Comparison of ENCODE assay signal across 8 mouse cellular contexts in genomic region chr4:107673638-107674321, GRCm38 (mm10). TPM values are rescaled to one million over a fixed set of nuclear protein-coding genes. Genes with fewer than 3 reads are reported as not detected.
DNase-seq lines count a peak whose midpoint lies in the region; ATAC-seq and TF ChIP-seq lines count a peak whose summit lies in the region.

No protein-coding gene starts in this region.

- peak overlapping the region; percentile 78 for H3K27ac ChIP-seq in hindbrain, postnatal 0 days

- no peaks in the 10 kb centered on the region for H3K27me3 ChIP-seq in hindbrain, postnatal 0 days (ENCODE audit: insufficient read depth, low read length)

- no peak overlapping the region for H3K9ac ChIP-seq in hindbrain, postnatal 0 days (replicated peaks; ENCODE audit: low read length)

- no peak overlapping the region for H3K4me3 ChIP-seq in hindbrain, postnatal 0 days (ENCODE audit: low read length)

- peak; percentile 81 for TF ChIP-seq CTCF in hindbrain, postnatal 0 days (IDR thresholded peaks at IDR 0.05; ENCODE audit: low read depth)

- DNase-seq in T-cell, adult 2 months (ENCODE audit: low spot score) = peak; percentile 59
- peak; percentile 63 to 80 for DNase-seq in cerebellum, postnatal 25 days
- DNase-seq in frontal cortex, postnatal 36 days (ENCODE audit: low spot score in 2 of 2) = peak; percentile 82 to 87
- DNase-seq in hindbrain, postnatal 0 days (ENCODE audit: low spot score) = peak; percentile 95
- peak; percentile 70 for DNase-seq in left cerebral cortex, adult 11 months (ENCODE audit: low spot score)
- peak; percentile 84 for DNase-seq in right cerebral cortex, adult 18-20 months
- DNase-seq in urinary bladder, adult 2 months (ENCODE audit: low spot score) = peak; percentile 39

- H3K9me3 ChIP-seq in hindbrain, postnatal 0 days (ENCODE audit: low read length) = no peaks in the 10 kb centered on the region

- peak; percentile 95 for ATAC-seq in hindbrain, postnatal 0 days
- peak; percentile 95 for ATAC-seq in megakaryocyte, adult 5-6 weeks (ENCODE audit: poor library complexity, severe bottlenecking)

- no peaks in the 10 kb centered on the region for H3K36me3 ChIP-seq in hindbrain, postnatal 0 days (ENCODE audit: insufficient read depth, low read length)

- peak overlapping the region; percentile 30 for H3K4me2 ChIP-seq in hindbrain, postnatal 0 days (ENCODE audit: low read depth, low read length)

- WGBS in hindbrain, postnatal 0 days = 7% methylated on average over 23 of the region's 23 CpGs

- H3K4me1 ChIP-seq in hindbrain, postnatal 0 days (ENCODE audit: insufficient read depth, low read length) = peaks cover 10% of the 10 kb centered on the region

RNA-seq across cellular contexts. Expression of gene Dmrtb1, which starts 10.2 kb away (rescaled TPM):
- 4.5 and 8.1 TPM in 2 replicates for total RNA-seq in hindbrain, postnatal 0 days (2014; rRNA removed)
- 9.6 and 12.2 TPM in 2 replicates for polyA plus RNA-seq in hindbrain, postnatal 0 days (2015; fragmentation: Nextera tagmentation; extraction: Ambion mirVana)
- 0.39 TPM in 1 of 2 replicates, not detected in the other for total RNA-seq in megakaryocyte, adult 5-6 weeks (2015)
- not detected in 2 replicates for total RNA-seq in megakaryocyte, adult 5-6 weeks (2017)
- polyA plus RNA-seq in urinary bladder, adult 2 months (2012; rRNA removed) = not detected in 2 replicates

Comparison
In these comparisons a context has a peak if more than half of its experiments do, and no peak if none do; other contexts are left out.
1. DNase-seq: peak in every context shown above with its lines; median percentile 95 in hindbrain, postnatal 0 days; 84 in frontal cortex, postnatal 36 days; 84 in right cerebral cortex, adult 18-20 months; 72 in cerebellum, postnatal 25 days; 70 in left cerebral cortex, adult 11 months; 59 in T-cell, adult 2 months; 39 in urinary bladder, adult 2 months.